Mouse (Mus musculus) kidney, embryonic 15.5 days (tissue): ENCODE data around the gene Cnot4. TPM values are rescaled to one million over a fixed set of nuclear protein-coding genes. Genes with fewer than 3 reads are reported as not detected.

ENCODE experiments used
- ATAC-seq: fragments of 200-750 bp; cut with Nextera tagmentation; replicated peaks from 2 replicates; pipeline ENCODE4 v1.8.0; 2017; ENCODE audit warnings: moderate TSS enrichment; ENCODE audit not compliant: low FRiP score
- H3K27ac ChIP-seq: fragments of 300-500 bp; sonication (generic); 2 replicates; pipeline ENCODE4 v1.5.1; 2015; ENCODE audit warnings: mild to moderate bottlenecking, inconsistent platforms
- H3K27me3 ChIP-seq: fragments of 300-500 bp; sonication (generic); 2 replicates; pipeline ENCODE4 v1.6.1; 2015; ENCODE audit warnings: inconsistent platforms
- H3K36me3 ChIP-seq: fragments of 300-500 bp; sonication (generic); 2 replicates; pipeline ENCODE4 v1.6.1; 2015; ENCODE audit warnings: inconsistent platforms
- H3K4me1 ChIP-seq: fragments of 300-500 bp; sonication (generic); 2 replicates; pipeline ENCODE4 v1.6.1; 2015; ENCODE audit warnings: inconsistent platforms
- H3K4me2 ChIP-seq: fragments of 300-500 bp; sonication (generic); 2 replicates; pipeline ENCODE4 v1.6.1; 2015; ENCODE audit warnings: moderate library complexity, mild to moderate bottlenecking, inconsistent platforms
- H3K4me3 ChIP-seq: fragments of 300-500 bp; sonication (generic); replicated peaks from 2 replicates; pipeline ENCODE4 v1.5.1; 2015; ENCODE audit warnings: mild to moderate bottlenecking, inconsistent platforms
- H3K9ac ChIP-seq: fragments of 300-500 bp; sonication (generic); 2 replicates; pipeline ENCODE4 v1.6.1; 2015; ENCODE audit warnings: mild to moderate bottlenecking, inconsistent platforms
- H3K9me3 ChIP-seq: fragments of 300-500 bp; sonication (generic); replicated peaks from 2 replicates; pipeline ENCODE4 v1.6.1; 2016; ENCODE audit warnings: inconsistent platforms
- WGBS: fragments of 180-500 bp; shearing (Covaris S2); methylation state at CpG from one replicate; pipeline ENCODE4 v1.1.7; 2015; ENCODE audit warnings: mixed read lengths; 5-methylcytosine and 5-hydroxymethylcytosine counted together
- polyA plus RNA-seq: library from polyadenylated mRNA; unstranded; fragments of >200 nt; fragmentation: Nextera tagmentation; extraction: Ambion mirVana; gene quantifications from 2 replicates; pipeline ENCODE4 v1.2.1, GENCODE M21; 2015

The Cnot4 gene
- polyA plus RNA-seq, 1 experiment from 2014 or later, result 26.1 TPM

- no peak overlapping the region for H3K27ac ChIP-seq
- H3K4me1 ChIP-seq, result no peaks in the 10 kb centered on the region
- no peaks in the 10 kb centered on the region for H3K27me3 ChIP-seq
- H3K9ac ChIP-seq, result no peak overlapping the region
- ATAC-seq, result no peak
- H3K36me3 ChIP-seq, result no peaks in the 10 kb centered on the region
- 96% methylated on average over 4 of the region's 4 CpGs for WGBS
- no peaks in the 10 kb centered on the region for H3K9me3 ChIP-seq
- no peak overlapping the region for H3K4me2 ChIP-seq
- H3K4me3 ChIP-seq, result no peak overlapping the region
Observed at GRCm38 (mm10) chr6:35030811-35031210, 102.7 kb downstream of the Cnot4 start.

GRCm38 (mm10) chr6:35030226-35030625 lies 103.3 kb downstream of the Cnot4 start:
- H3K27ac ChIP-seq, result no peak overlapping the region
- no peak overlapping the region for H3K9ac ChIP-seq
- no peaks in the 10 kb centered on the region for H3K4me1 ChIP-seq
- H3K9me3 ChIP-seq, result no peaks in the 10 kb centered on the region
- H3K4me3 ChIP-seq, result no peak overlapping the region
- ATAC-seq, result no peak
- 91% methylated on average over 6 of the region's 6 CpGs for WGBS
- H3K4me2 ChIP-seq, result no peak overlapping the region
- no peaks in the 10 kb centered on the region for H3K27me3 ChIP-seq
- H3K36me3 ChIP-seq, result no peaks in the 10 kb centered on the region

GRCm38 (mm10) chr6:35028023-35028422 lies 105.5 kb downstream of the Cnot4 start:
- 94% methylated on average over 2 of the region's 2 CpGs for WGBS
- Histone ChIP-seq H3K4me3 (no peak overlapping the region), H3K9me3 (no peaks in the 10 kb centered on the region), H3K27me3 (no peaks in the 10 kb centered on the region), H3K4me2 (no peak overlapping the region), H3K9ac (no peak overlapping the region), H3K27ac (no peak overlapping the region), H3K36me3 (peaks cover 3% of the 10 kb centered on the region), H3K4me1 (0 out of 2 replicates have a peak, but pooled peaks cover 2% of the 10 kb centered on the region)
- ATAC-seq, result no peak

GRCm38 (mm10) chr6:35027257-35027656 lies 106.3 kb downstream of the Cnot4 start:
- H3K9me3 ChIP-seq, result no peaks in the 10 kb centered on the region
- H3K27me3 ChIP-seq, result no peaks in the 10 kb centered on the region
- no peak overlapping the region for H3K9ac ChIP-seq
- no peak overlapping the region for H3K4me3 ChIP-seq
- H3K4me2 ChIP-seq, result no peak overlapping the region
- peaks cover 9% of the 10 kb centered on the region for H3K36me3 ChIP-seq
- no peak overlapping the region for H3K27ac ChIP-seq
- 80% methylated on average over 6 of the region's 6 CpGs for WGBS
- no peak for ATAC-seq
- 0 out of 2 replicates have a peak, but pooled peaks cover 2% of the 10 kb centered on the region for H3K4me1 ChIP-seq

GRCm38 (mm10) chr6:35016624-35017023 lies 116.9 kb downstream of the Cnot4 start:
- ATAC-seq, result no peak
- Histone ChIP-seq H3K27me3 (no peaks in the 10 kb centered on the region), H3K36me3 (peaks cover 6% of the 10 kb centered on the region), H3K4me1 (no peaks in the 10 kb centered on the region), H3K4me3 (no peak overlapping the region), H3K27ac (no peak overlapping the region), H3K9me3 (no peaks in the 10 kb centered on the region), H3K4me2 (no peak overlapping the region), H3K9ac (no peak overlapping the region)
- WGBS, result 93% methylated on average over 5 of the region's 5 CpGs

- H3K4me3 ChIP-seq, result no peak overlapping the region
- no peak overlapping the region for H3K9ac ChIP-seq
- H3K4me2 ChIP-seq, result no peak overlapping the region
- H3K9me3 ChIP-seq, result no peaks in the 10 kb centered on the region
- H3K27me3 ChIP-seq, result no peaks in the 10 kb centered on the region
- H3K4me1 ChIP-seq, result no peaks in the 10 kb centered on the region
- ATAC-seq, result no peak
- no peak overlapping the region for H3K27ac ChIP-seq
- 92% methylated on average over 1 of the region's 1 CpGs for WGBS
- H3K36me3 ChIP-seq, result 0 out of 2 replicates have a peak, but pooled peaks cover 3% of the 10 kb centered on the region
Observed at GRCm38 (mm10) chr6:35011953-35012352, 121.6 kb downstream of the Cnot4 start.

- WGBS, result 95% methylated on average over 5 of the region's 5 CpGs
- no peak overlapping the region for H3K9ac ChIP-seq
- H3K4me3 ChIP-seq, result no peak overlapping the region
- no peak overlapping the region for H3K27ac ChIP-seq
- no peak overlapping the region for H3K4me2 ChIP-seq
- no peaks in the 10 kb centered on the region for H3K4me1 ChIP-seq
- no peaks in the 10 kb centered on the region for H3K36me3 ChIP-seq
- no peaks in the 10 kb centered on the region for H3K27me3 ChIP-seq
- H3K9me3 ChIP-seq, result no peaks in the 10 kb centered on the region
- ATAC-seq, result no peak
Observed at GRCm38 (mm10) chr6:35010705-35011104, 122.8 kb downstream of the Cnot4 start.

- Histone ChIP-seq H3K27ac (no peak overlapping the region), H3K4me2 (no peak overlapping the region), H3K9me3 (no peaks in the 10 kb centered on the region), H3K9ac (no peak overlapping the region), H3K27me3 (no peaks in the 10 kb centered on the region), H3K4me1 (no peaks in the 10 kb centered on the region), H3K36me3 (no peaks in the 10 kb centered on the region), H3K4me3 (no peak overlapping the region)
- WGBS, result 80% methylated on average over 18 of the region's 18 CpGs
- ATAC-seq, result no peak
Observed at GRCm38 (mm10) chr6:35002261-35002669, 131.3 kb downstream of the Cnot4 start.

- H3K4me3 ChIP-seq, result no peak overlapping the region
- peaks cover 5% of the 10 kb centered on the region; the same call in 1 of the 2 replicates for H3K4me1 ChIP-seq
- peak overlapping the region; percentile 40 for H3K4me2 ChIP-seq
- peak; percentile 37; the same call in 1 of the 2 replicates for ATAC-seq
- no peak overlapping the region for H3K27ac ChIP-seq
- H3K36me3 ChIP-seq, result no peaks in the 10 kb centered on the region
- H3K9ac ChIP-seq, result no peak overlapping the region
- H3K27me3 ChIP-seq, result no peaks in the 10 kb centered on the region; the same call in 1 of the 2 replicates
- no peaks in the 10 kb centered on the region for H3K9me3 ChIP-seq
- WGBS, result 14% methylated on average over 4 of the region's 4 CpGs
Observed at GRCm38 (mm10) chr6:34999101-34999500, 134.4 kb downstream of the Cnot4 start.

GRCm38 (mm10) chr6:34996496-34996895 lies 137.0 kb downstream of the Cnot4 start:
- no peaks in the 10 kb centered on the region for H3K36me3 ChIP-seq
- no peaks in the 10 kb centered on the region for H3K9me3 ChIP-seq
- no peaks in the 10 kb centered on the region; the same call in 1 of the 2 replicates for H3K27me3 ChIP-seq
- H3K27ac ChIP-seq, result no peak overlapping the region
- no peak overlapping the region for H3K4me2 ChIP-seq
- 61% methylated on average over 4 of the region's 4 CpGs for WGBS
- peaks cover 5% of the 10 kb centered on the region; the same call in 1 of the 2 replicates for H3K4me1 ChIP-seq
- H3K4me3 ChIP-seq, result no peak overlapping the region
- no peak for ATAC-seq
- no peak overlapping the region for H3K9ac ChIP-seq

GRCm38 (mm10) chr6:34995265-34995681 lies 138.3 kb downstream of the Cnot4 start:
- Histone ChIP-seq H3K9me3 (no peaks in the 10 kb centered on the region), H3K27ac (no peak overlapping the region), H3K4me2 (peak overlapping the region; percentile 58), H3K27me3 (no peaks in the 10 kb centered on the region; the same call in 1 of the 2 replicates), H3K36me3 (no peaks in the 10 kb centered on the region), H3K4me1 (peaks cover 5% of the 10 kb centered on the region; the same call in 1 of the 2 replicates), H3K4me3 (peak overlapping the region; percentile 28), H3K9ac (no peak overlapping the region)
- ATAC-seq, result peak; percentile 71
- WGBS, result 5% methylated on average over 13 of the region's 13 CpGs

GRCm38 (mm10) chr6:34994692-34995091 lies 138.8 kb downstream of the Cnot4 start:
- Histone ChIP-seq H3K27me3 (no peaks in the 10 kb centered on the region; the same call in 1 of the 2 replicates), H3K9ac (no peak overlapping the region), H3K4me2 (peak overlapping the region; percentile 58), H3K9me3 (no peaks in the 10 kb centered on the region), H3K4me3 (no peak overlapping the region), H3K27ac (no peak overlapping the region), H3K4me1 (peaks cover 5% of the 10 kb centered on the region; the same call in 1 of the 2 replicates), H3K36me3 (no peaks in the 10 kb centered on the region)
- 64% methylated on average over 5 of the region's 5 CpGs for WGBS
- no peak for ATAC-seq

GRCm38 (mm10) chr6:34989263-34989662 lies 144.3 kb downstream of the Cnot4 start:
- Histone ChIP-seq H3K36me3 (no peaks in the 10 kb centered on the region), H3K4me1 (peaks cover 19% of the 10 kb centered on the region), H3K27me3 (no peaks in the 10 kb centered on the region), H3K4me3 (no peak overlapping the region), H3K27ac (no peak overlapping the region), H3K9me3 (no peaks in the 10 kb centered on the region), H3K4me2 (no peak overlapping the region), H3K9ac (no peak overlapping the region)
- ATAC-seq, result peak; percentile 50; the same call in 1 of the 2 replicates
- 53% methylated on average over 6 of the region's 6 CpGs for WGBS
